Mouse (Mus musculus): Measurements from ENCODE around the gene Slc4a3. TPM values are rescaled to one million over a fixed set of nuclear protein-coding genes. Genes with fewer than 3 reads are reported as not detected.

The Slc4a3 gene
- total RNA-seq, 2 experiments from 2014 or later = 109 to 111 TPM

- DNase-seq (ENCODE audit: low spot score in 2 of 2) = peak; percentile 92 to 99
These were observed 13.3 kb downstream of the Slc4a3 start for GRCm38 (mm10) chr1:75559212-75559925.

DNA sequence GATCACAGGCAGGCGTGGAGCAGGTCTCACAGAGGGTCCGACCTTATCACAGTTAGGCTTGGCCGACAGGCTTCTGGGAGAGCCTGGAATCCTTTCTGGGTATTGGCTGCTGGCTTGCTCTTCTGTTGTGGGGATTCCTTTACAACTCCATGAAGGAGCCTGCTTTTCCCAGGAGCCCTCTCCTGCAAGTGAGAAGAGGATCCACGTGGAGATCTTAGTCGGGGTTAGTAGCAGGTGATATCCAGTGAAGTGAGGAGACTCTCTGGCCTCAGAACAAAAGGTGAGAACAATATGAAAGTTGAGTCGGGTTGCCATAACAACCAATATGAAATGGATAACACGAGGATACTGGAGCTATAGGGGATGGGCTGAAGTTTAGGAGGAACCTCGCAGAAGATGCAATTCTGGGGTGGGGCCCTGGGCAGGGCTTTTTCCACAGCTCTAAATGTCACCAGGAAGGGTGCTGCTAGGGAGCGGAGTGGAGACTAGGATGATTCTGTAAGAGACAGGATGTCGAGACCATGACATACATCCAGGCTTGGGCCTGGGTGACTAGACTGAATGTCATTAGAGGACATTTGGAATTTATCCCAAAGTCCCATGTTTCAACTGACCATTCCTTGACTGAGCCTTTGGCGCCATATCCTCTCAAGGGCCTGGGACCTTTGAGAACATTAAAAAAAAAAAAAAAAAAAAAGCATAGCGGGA is 14.3 kb downstream of the Slc4a3 start:
- no peak for DNase-seq (ENCODE audit: low spot score in 2 of 2)

- no peak for DNase-seq (ENCODE audit: low spot score in 2 of 2)
These were observed 15.3 kb downstream of the Slc4a3 start for GRCm38 (mm10) chr1:75561221-75561897.

GRCm38 (mm10) chr1:75561898-75562238 is 15.8 kb downstream of the Slc4a3 start:
- DNase-seq (ENCODE audit: low spot score in 2 of 2) = peak in 1 of 2 experiments; percentile 55

DNA sequence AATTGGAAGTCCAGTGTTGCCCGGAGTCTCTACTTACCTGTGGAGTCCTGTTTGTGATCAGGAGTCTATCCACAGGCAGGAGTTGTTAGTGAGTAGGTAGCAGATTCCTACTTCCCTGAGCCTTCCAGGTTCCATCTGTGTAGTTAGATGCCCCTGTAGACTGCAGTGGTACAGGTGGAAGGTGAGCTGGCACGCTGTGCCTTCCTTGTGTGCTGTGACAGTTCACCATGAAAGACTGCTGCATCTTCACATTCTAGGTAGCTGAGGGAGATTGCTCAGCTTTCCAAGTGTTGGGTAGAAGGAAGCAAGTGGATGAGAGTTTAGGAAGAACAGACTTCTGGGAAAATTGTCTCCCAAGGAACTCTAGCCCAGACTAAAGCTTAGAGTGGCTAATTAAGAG is 18.0 kb downstream of the Slc4a3 start:
- DNase-seq (ENCODE audit: low spot score in 2 of 2) = no peak

- no peak for DNase-seq (ENCODE audit: low spot score in 2 of 2)
These were observed 18.9 kb downstream of the Slc4a3 start for GRCm38 (mm10) chr1:75564916-75565315.

- DNase-seq (ENCODE audit: low spot score in 2 of 2) = no peak
These were observed 19.6 kb downstream of the Slc4a3 start for GRCm38 (mm10) chr1:75565616-75566015.

GRCm38 (mm10) chr1:75570403-75570802 is 24.3 kb downstream of the Slc4a3 start:
- no peak for DNase-seq (ENCODE audit: low spot score in 2 of 2)

GRCm38 (mm10) chr1:75572776-75573175 is 26.7 kb downstream of the Slc4a3 start:
- no peak for DNase-seq (ENCODE audit: low spot score in 2 of 2)

- DNase-seq (ENCODE audit: low spot score in 2 of 2) = no peak
These were observed 27.6 kb downstream of the Slc4a3 start for GRCm38 (mm10) chr1:75573715-75574114.

DNA sequence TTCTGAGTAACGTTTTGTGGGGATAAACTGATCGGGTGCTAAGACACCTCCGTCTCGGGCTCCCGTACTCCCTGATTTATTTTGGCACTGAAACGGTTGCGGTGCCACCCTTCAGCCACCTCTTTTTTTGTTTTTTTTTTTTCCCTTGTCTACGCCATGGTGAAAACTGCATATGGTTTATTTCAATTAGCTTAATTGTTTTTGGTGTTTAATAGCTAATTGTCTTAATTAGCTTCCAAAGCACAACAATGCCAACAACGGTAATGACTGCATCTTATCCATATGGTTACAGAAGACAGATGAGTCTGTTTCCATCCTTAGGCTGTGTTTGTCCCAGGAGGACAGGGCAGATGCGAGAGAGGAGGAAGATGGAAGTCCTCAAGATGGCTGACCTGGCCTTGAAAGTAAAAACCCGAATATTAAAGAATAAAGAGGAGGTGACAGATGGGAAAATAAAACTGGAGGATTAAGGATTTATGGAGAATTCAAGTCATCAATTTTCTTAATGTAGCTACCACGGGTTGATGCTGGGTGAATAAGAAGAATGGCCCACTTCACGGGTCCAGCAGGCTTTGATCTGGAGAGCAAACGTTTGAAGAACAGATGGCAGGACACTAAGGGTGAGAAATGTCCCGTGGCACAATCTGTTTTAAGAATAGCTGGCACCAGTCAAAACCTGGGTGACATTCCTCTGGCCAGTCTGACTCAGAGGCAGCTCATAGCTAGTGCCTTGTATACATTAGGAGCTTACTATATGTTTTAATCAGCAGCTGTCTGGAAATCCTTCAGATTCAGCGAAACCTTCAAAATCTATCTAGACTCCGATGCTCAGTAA is 28.6 kb downstream of the Slc4a3 start:
- DNase-seq (ENCODE audit: low spot score in 2 of 2) = no peak

GRCm38 (mm10) chr1:75581936-75582624 is 36.0 kb downstream of the Slc4a3 start:
- DNase-seq (ENCODE audit: low spot score in 2 of 2) = no peak

DNA sequence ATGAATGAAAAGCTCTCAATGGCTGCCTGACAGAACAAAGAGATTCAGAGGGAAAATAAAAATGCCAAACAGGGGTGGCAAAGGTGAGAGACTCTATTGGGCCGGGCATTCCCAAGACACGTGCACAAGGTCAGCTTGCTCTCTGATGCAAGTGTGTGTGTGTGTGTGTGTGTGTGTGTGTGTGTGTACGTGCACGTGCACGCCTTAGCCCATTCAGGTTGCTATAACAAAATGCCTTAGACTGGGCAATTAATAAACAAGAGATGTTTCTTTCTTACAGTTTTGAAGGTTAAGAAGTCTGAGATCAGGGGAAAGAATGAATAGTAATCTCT is 36.5 kb downstream of the Slc4a3 start:
- DNase-seq (ENCODE audit: low spot score in 2 of 2) = no peak

GRCm38 (mm10) chr1:75583034-75583433 is 37.0 kb downstream of the Slc4a3 start:
- DNase-seq (ENCODE audit: low spot score in 2 of 2) = no peak

- no peak for DNase-seq (ENCODE audit: low spot score in 2 of 2)
These were observed 40.7 kb downstream of the Slc4a3 start for GRCm38 (mm10) chr1:75586791-75587190.

DNA sequence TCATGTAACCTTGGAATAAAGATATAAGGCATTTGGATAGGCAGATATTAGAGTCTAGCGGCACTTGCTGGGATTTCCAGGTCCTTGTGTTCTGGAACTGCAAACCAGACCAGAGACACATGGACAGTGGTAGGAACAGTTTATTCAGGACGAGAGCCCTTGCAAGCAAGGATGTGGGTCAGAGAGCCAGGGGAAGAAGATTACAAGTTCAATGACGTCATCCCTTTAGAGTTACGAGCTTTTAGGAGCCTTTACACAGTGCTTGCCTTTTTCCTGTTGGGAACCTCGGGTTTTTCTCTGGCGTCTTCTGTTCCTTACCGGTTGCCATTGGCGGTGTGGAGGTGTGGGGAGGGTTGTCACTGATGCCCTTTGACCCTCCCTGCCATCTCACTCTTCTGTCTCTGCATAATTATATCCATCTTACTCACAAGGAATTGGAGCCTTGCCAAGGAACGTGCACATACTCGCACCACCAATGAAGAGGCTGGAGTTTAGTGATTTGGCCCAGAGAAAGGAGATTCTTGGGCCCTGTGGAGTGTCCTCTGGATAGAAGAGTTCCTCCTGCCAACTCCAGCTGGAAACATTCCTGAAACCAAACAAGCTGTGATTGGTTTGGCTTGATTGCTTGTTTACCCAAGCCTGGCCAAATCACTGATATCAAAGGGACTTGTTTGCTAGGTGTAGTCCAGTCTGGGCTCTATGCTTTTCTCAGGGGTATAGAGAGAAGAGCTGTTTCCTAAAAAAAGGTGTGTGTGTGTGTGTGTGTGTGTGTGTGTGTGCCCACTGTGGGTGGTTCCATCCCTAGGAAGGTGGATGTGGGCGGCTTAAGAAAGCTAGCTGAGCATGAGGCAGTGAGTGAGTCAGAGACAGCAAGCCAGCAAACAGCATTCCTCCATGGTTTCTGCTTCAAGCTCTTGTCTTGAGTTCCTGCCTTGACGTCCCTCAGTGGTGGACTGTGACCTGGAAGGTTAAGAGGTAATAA is 42.0 kb downstream of the Slc4a3 start:
- DNase-seq (ENCODE audit: low spot score in 2 of 2) = peak in 1 of 2 experiments; percentile 44

GRCm38 (mm10) chr1:75588874-75589273 is 42.8 kb downstream of the Slc4a3 start:
- peak; percentile 48 to 80 for DNase-seq (ENCODE audit: low spot score in 2 of 2)

DNA sequence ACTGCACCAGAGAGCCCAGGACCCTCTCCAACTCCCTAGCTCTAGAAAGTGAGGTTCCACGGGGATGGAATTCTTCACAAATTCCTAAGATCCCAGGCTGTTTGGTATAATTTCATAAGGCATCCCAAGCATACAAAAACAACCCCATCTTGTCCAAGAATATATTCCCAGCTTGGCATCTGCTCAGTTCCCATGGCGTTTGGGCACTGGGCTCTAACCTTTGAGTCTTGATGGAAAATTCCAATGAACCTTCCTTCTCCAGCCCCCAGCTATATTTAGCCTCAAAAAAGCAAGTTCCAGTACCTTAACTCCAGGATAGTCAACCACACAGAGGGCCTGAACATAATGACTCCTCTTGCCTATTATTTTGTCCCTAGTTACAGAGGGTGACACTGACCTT is 43.9 kb downstream of the Slc4a3 start:
- DNase-seq (ENCODE audit: low spot score in 2 of 2) = no peak

GRCm38 (mm10) chr1:75593956-75594355 is 47.9 kb downstream of the Slc4a3 start:
- DNase-seq (ENCODE audit: low spot score in 2 of 2) = no peak

GRCm38 (mm10) chr1:75594836-75595235 is 48.8 kb downstream of the Slc4a3 start:
- no peak for DNase-seq (ENCODE audit: low spot score in 2 of 2)

All from layer of hippocampus, adult 18-20 months (tissue).